Mouse (Mus musculus) forebrain, embryonic 16.5 days (tissue): Measurements from ENCODE around the gene Pi16. TPM values are rescaled to one million over a fixed set of nuclear protein-coding genes. Genes with fewer than 3 reads are reported as not detected.
"Not testable (repeated sequence)": the region's sequence is repeated elsewhere in the genome, so short reads cannot be mapped to it uniquely, and the experiment has no call there.

Source experiments
- ATAC-seq: fragments of 200-750 bp; cut with Nextera tagmentation; 2 replicates; pipeline ENCODE4 v1.8.0; 2017; ENCODE audit warnings: mild to moderate bottlenecking, moderate library complexity
- H3K27ac ChIP-seq: fragments of 300-500 bp; sonication (generic); 2 replicates; pipeline ENCODE4 v1.5.1; 2014; ENCODE audit warnings: low read length, control low read depth
- H3K27me3 ChIP-seq: fragments of 300-500 bp; sonication (generic); replicated peaks from 2 replicates; pipeline ENCODE4 v1.6.1; 2014; ENCODE audit warnings: low read length; ENCODE audit not compliant: control insufficient read depth, insufficient read depth
- H3K36me3 ChIP-seq: fragments of 300-500 bp; sonication (generic); 2 replicates; pipeline ENCODE4 v1.6.1; 2014; ENCODE audit not compliant: control insufficient read depth, insufficient read depth
- H3K4me1 ChIP-seq: fragments of 300-500 bp; sonication (generic); replicated peaks from 2 replicates; pipeline ENCODE4 v1.6.1; 2014; ENCODE audit warnings: low read length; ENCODE audit not compliant: control insufficient read depth, insufficient read depth
- H3K4me2 ChIP-seq: fragments of 300-500 bp; sonication (generic); 2 replicates; pipeline ENCODE4 v1.6.1; 2014; ENCODE audit warnings: mild to moderate bottlenecking, low read length, control low read depth
- H3K4me3 ChIP-seq: fragments of 300-500 bp; sonication (generic); replicated peaks from 2 replicates; pipeline ENCODE4 v1.5.1; 2014; ENCODE audit warnings: mild to moderate bottlenecking, low read length, control low read depth
- H3K9ac ChIP-seq: fragments of 300-500 bp; sonication (generic); replicated peaks from 2 replicates; pipeline ENCODE4 v1.6.1; 2014; ENCODE audit warnings: low read depth, low read length, control low read depth
- H3K9me3 ChIP-seq: fragments of 300-500 bp; sonication (generic); 2 replicates; pipeline ENCODE4 v1.6.1; 2016; ENCODE audit warnings: low read length; ENCODE audit not compliant: control insufficient read depth
- WGBS: fragments of 180-500 bp; shearing (Covaris S2); extraction: QIAGEN DNeasy Blood & Tissue Kit; methylation state at CpG from one replicate; pipeline ENCODE4 v1.1.7; 2014; 5-methylcytosine and 5-hydroxymethylcytosine counted together
- polyA plus RNA-seq: library from polyadenylated mRNA; unstranded; fragments of >200 nt; fragmentation: Nextera tagmentation; extraction: Ambion mirVana; gene quantifications from 2 replicates; pipeline ENCODE4 v1.2.1, GENCODE M21; 2015

Gene Pi16
- polyA plus RNA-seq = 1.2 and 2.0 TPM in 2 replicates

DNA sequence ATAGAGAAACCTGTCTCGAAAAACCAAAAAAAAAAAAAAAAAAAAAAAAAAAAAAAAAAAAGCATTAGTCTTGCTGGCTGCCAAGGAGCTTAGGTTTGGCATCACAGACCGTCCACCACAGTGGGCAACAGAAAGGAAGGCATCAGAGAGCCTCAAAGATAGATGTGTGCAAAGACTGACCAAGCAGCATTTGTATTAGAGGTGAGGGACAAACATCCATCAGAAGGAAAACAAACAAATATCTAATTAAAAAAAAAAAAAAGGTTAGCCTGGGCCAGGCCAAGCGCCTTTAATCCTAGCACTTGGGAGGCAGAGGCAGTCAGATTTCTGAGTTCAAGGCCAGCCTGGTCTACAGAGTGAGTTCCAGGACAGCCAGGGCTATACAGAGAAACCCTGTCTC lies at the start of gene Pi16:
Gene Pi16 (plus strand): TSS at position 301 of the 400 bp plus-strand sequence.
- H3K27me3 ChIP-seq, H3K4me1 ChIP-seq, H3K4me3 ChIP-seq, H3K27ac ChIP-seq, H3K4me2 ChIP-seq, ATAC-seq, H3K9ac ChIP-seq, H3K36me3 ChIP-seq, H3K9me3 ChIP-seq: not testable (repeated sequence)
- 92% methylated on average over 3 of the region's 3 CpGs for WGBS

GRCm38 (mm10) chr17:29267931-29268681 lies 49.4 kb upstream of the Pi16 start:
- ATAC-seq = peak; percentile 13; the same call in 1 of the 2 replicates
- H3K36me3 ChIP-seq = no peaks in the 10 kb centered on the region

GRCm38 (mm10) chr17:29268682-29269348 lies 48.7 kb upstream of the Pi16 start, which contains the start of gene BC004004:
Gene BC004004 (plus strand): TSS chr17:29268788.
- Histone ChIP-seq H3K4me2 (peak within 1 kb of the TSS; percentile 88), H3K4me3 (peak within 1 kb of the TSS; percentile 93), H3K9me3 (no peaks in the 10 kb centered on the region), H3K36me3 (no peaks in the 10 kb centered on the region), H3K4me1 (peaks cover 23% of the 10 kb centered on the region), H3K27me3 (no peaks in the 10 kb centered on the region), H3K9ac (peak within 1 kb of the TSS; percentile 99), H3K27ac (peak within 1 kb of the TSS; percentile 89)
- WGBS = under 1% methylated on average over 51 of the region's 63 CpGs
- ATAC-seq = peak; percentile 90

More at GRCm38 (mm10) chr17:29267931-29268681, 49.4 kb upstream of the Pi16 start:
- peaks cover 26% of the 10 kb centered on the region for H3K4me1 ChIP-seq
- H3K27me3 ChIP-seq = no peaks in the 10 kb centered on the region
- H3K4me2 ChIP-seq = peak overlapping the region; percentile 88
- no peak overlapping the region for H3K27ac ChIP-seq
- WGBS = 59% methylated on average over 6 of the region's 6 CpGs
- peak overlapping the region; percentile 99 for H3K9ac ChIP-seq
- H3K4me3 ChIP-seq = peak overlapping the region; percentile 93
- no peaks in the 10 kb centered on the region for H3K9me3 ChIP-seq

DNA sequence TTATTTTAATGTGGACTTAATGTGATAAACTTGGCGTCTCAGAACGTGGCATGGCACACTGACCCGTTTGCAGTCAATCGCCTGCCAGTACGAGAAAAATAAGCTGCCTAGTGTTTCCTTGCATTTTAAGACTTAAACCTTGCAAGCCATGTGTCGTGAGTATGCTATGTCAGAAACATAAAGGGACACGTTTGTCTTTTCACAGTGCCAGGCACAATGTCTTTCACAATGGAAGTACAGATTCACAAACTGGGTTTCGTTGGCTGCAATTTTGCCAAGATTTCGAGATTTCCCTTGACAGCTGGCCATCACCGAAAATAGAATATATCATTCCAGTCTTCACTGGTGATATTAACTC lies 48.2 kb upstream of the Pi16 start:
- H3K4me1 ChIP-seq = peaks cover 21% of the 10 kb centered on the region
- H3K9ac ChIP-seq = peak overlapping the region; percentile 99
- peak overlapping the region; percentile 88 for H3K4me2 ChIP-seq
- peak overlapping the region; percentile 89 for H3K27ac ChIP-seq
- peak overlapping the region; percentile 93 for H3K4me3 ChIP-seq
- H3K9me3 ChIP-seq = no peaks in the 10 kb centered on the region
- ATAC-seq = no peak
- no peaks in the 10 kb centered on the region for H3K36me3 ChIP-seq
- 16% methylated on average over 10 of the region's 10 CpGs for WGBS
- no peaks in the 10 kb centered on the region for H3K27me3 ChIP-seq

DNA sequence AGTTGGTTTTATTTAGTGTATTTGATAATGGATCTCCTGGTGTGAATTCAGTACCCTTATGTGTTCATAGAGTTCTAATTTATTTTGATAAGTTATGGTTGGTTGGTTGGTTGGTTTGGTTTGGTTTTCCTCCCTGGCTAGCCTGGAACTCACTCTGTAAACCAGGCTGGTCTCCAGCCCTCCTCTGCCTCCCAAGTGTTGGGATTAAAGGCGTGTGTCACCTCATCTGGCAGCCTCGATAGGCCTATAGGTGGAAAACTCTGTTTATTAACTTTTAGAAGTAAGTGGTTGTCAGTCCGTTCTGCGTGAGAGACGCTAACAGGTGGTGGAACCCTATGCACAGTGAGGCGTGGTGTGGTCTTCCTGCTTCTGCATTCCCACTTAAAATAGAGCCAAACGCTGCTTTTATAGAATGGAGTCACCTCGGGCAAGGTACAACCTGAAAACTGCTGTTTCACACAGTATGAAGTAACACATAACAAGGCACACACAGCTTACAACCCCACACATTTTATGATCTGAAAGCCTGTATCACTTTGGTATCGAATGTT lies 47.3 kb upstream of the Pi16 start:
- Histone ChIP-seq H3K9ac (no peak overlapping the region), H3K4me3 (no peak overlapping the region), H3K27ac (no peak overlapping the region), H3K4me2 (no peak overlapping the region; the same call in 1 of the 2 replicates), H3K9me3 (no peaks in the 10 kb centered on the region), H3K27me3 (no peaks in the 10 kb centered on the region), H3K36me3 (no peaks in the 10 kb centered on the region), H3K4me1 (peaks cover 17% of the 10 kb centered on the region)
- no peak for ATAC-seq
- 92% methylated on average over 9 of the region's 9 CpGs for WGBS

DNA sequence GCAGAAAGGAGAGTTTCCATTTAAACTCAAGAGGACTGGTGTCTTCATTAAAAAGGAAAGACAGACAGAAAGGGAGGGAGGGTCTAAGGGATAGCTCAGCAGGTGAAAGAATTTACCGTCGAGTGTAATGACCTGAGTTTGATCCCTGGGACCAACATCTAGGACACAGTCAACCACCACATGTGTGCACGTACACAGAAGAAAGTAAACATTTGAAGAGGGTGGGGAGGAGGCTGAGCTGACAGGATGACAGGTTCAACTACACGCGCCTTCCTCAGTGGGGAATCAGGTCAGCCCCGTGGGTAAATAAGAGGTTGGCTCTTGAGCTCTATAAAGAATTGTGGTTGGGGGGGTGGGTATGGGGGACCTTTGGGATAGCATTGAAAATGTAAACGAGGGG lies 44.3 kb upstream of the Pi16 start:
- peaks cover 13% of the 10 kb centered on the region for H3K4me1 ChIP-seq
- no peaks in the 10 kb centered on the region for H3K9me3 ChIP-seq
- H3K4me2 ChIP-seq = no peak overlapping the region
- H3K36me3 ChIP-seq = no peaks in the 10 kb centered on the region
- H3K27ac ChIP-seq = no peak overlapping the region
- 86% methylated on average over 7 of the region's 7 CpGs for WGBS
- no peak for ATAC-seq
- H3K27me3 ChIP-seq = no peaks in the 10 kb centered on the region
- H3K4me3 ChIP-seq = no peak overlapping the region
- no peak overlapping the region for H3K9ac ChIP-seq

- H3K9ac ChIP-seq = no peak overlapping the region
- no peak overlapping the region for H3K4me3 ChIP-seq
- no peaks in the 10 kb centered on the region for H3K9me3 ChIP-seq
- no peak overlapping the region for H3K27ac ChIP-seq
- H3K36me3 ChIP-seq = 0 out of 2 replicates have a peak, but pooled peaks cover 2% of the 10 kb centered on the region
- ATAC-seq = no peak
- no peaks in the 10 kb centered on the region for H3K27me3 ChIP-seq
- WGBS = 89% methylated on average over 11 of the region's 11 CpGs
- H3K4me1 ChIP-seq = peaks cover 11% of the 10 kb centered on the region
- H3K4me2 ChIP-seq = no peak overlapping the region
Observed at GRCm38 (mm10) chr17:29273889-29274288, 43.6 kb upstream of the Pi16 start.

- Histone ChIP-seq H3K27ac (no peak overlapping the region), H3K9ac (no peak overlapping the region), H3K4me3 (no peak overlapping the region), H3K27me3 (no peaks in the 10 kb centered on the region), H3K9me3 (no peaks in the 10 kb centered on the region), H3K4me2 (no peak overlapping the region), H3K4me1 (peaks cover 14% of the 10 kb centered on the region), H3K36me3 (peaks cover 8% of the 10 kb centered on the region; the same call in 1 of the 2 replicates)
- 95% methylated on average over 5 of the region's 5 CpGs for WGBS
- ATAC-seq = no peak
Observed at GRCm38 (mm10) chr17:29280422-29280821, 37.1 kb upstream of the Pi16 start.

- peaks cover 8% of the 10 kb centered on the region; the same call in 1 of the 2 replicates for H3K36me3 ChIP-seq
- H3K9ac ChIP-seq = no peak overlapping the region
- no peak overlapping the region for H3K27ac ChIP-seq
- no peak for ATAC-seq
- H3K27me3 ChIP-seq = no peaks in the 10 kb centered on the region
- no peak overlapping the region for H3K4me2 ChIP-seq
- 65% methylated on average over 5 of the region's 5 CpGs for WGBS
- peaks cover 14% of the 10 kb centered on the region for H3K4me1 ChIP-seq
- H3K4me3 ChIP-seq = no peak overlapping the region
- H3K9me3 ChIP-seq = no peaks in the 10 kb centered on the region
Observed at GRCm38 (mm10) chr17:29281541-29281940, 35.9 kb upstream of the Pi16 start.
